Comparison of ENCODE assay signal across 23 mouse cellular contexts in the genomic region with DNA sequence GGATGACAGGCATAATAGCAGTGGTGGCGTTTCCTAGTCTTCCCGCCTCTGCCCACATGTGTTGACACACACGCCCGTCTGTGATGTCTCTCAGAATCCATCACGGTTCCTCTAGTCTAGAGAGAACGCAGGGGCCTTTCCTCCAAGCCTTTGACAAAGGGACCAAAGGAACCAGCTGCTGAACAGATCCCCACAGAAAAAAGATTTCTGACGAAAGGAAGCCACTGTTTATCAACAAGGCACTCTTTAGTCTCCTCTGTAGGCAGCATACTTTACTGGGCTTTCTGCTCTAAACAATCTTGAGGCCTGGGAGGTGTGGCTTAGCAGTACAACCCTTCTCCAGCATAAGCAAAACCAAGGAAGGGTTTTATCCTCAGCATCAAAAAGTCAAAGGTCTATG. TPM values are rescaled to one million over a fixed set of nuclear protein-coding genes. Genes with fewer than 3 reads are reported as not detected.
DNase-seq lines count a peak whose midpoint lies in the region; ATAC-seq and TF ChIP-seq lines count a peak whose summit lies in the region.
"Had no signal": no experiment of that assay in that cellular context is flagged by ENCODE, and none has a peak within 500 bp of the region (broad histone marks: within the 10 kb centered on the region; RNA-seq: fewer than 3 reads in every experiment).

No protein-coding gene starts in this region.

- no peaks in the 10 kb centered on the region for H3K9me3 ChIP-seq in lung, embryonic 14.5 days (ENCODE audit: low read depth, low read length)
- no peaks in the 10 kb centered on the region for H3K9me3 ChIP-seq in lung, postnatal 0 days (ENCODE audit: low read length)
- no peaks in the 10 kb centered on the region for H3K9me3 ChIP-seq in liver, embryonic 11.5 days (ENCODE audit: control insufficient read depth, low read length)
- H3K9me3 ChIP-seq: embryonic facial prominence, embryonic 12.5 days; embryonic facial prominence, embryonic 15.5 days; heart, embryonic 10.5 days; heart, embryonic 13.5 days; hindbrain, embryonic 12.5 days; hindbrain, embryonic 15.5 days had no signal

- H3K4me1 ChIP-seq in lung, embryonic 14.5 days (ENCODE audit: insufficient read depth) = no peaks in the 10 kb centered on the region
- H3K4me1 ChIP-seq in lung, adult 2 months (ENCODE audit: control insufficient read depth, insufficient read depth, low read length) = no peaks in the 10 kb centered on the region
- no peaks in the 10 kb centered on the region for H3K4me1 ChIP-seq in lung, postnatal 0 days (ENCODE audit: insufficient read depth, low read depth, low read length)
- H3K4me1 ChIP-seq in liver, embryonic 11.5 days (replicated peaks; ENCODE audit: control insufficient read depth, insufficient read depth, low read length) = no peaks in the 10 kb centered on the region
- H3K4me1 ChIP-seq: embryonic facial prominence, embryonic 12.5 days; embryonic facial prominence, embryonic 15.5 days; heart, embryonic 13.5 days; hindbrain, embryonic 12.5 days; hindbrain, embryonic 15.5 days had no signal

- H3K36me3 ChIP-seq in lung, embryonic 14.5 days (ENCODE audit: insufficient read depth) = no peaks in the 10 kb centered on the region
- H3K36me3 ChIP-seq in lung, postnatal 0 days (ENCODE audit: insufficient read depth, low read length) = no peaks in the 10 kb centered on the region
- H3K36me3 ChIP-seq in liver, embryonic 11.5 days (ENCODE audit: control insufficient read depth, insufficient read depth, low read length) = no peaks in the 10 kb centered on the region
- H3K36me3 ChIP-seq: embryonic facial prominence, embryonic 12.5 days; embryonic facial prominence, embryonic 15.5 days; heart, embryonic 10.5 days; heart, embryonic 13.5 days; hindbrain, embryonic 12.5 days; hindbrain, embryonic 15.5 days had no signal

- no peak for TF ChIP-seq CTCF in lung, embryonic 14.5 days (IDR thresholded peaks at IDR 0.05; ENCODE audit: low read depth)
- no peak for TF ChIP-seq CTCF in lung, adult 2 months (IDR thresholded peaks at IDR 0.05; ENCODE audit: insufficient read depth, low read length)
- no peak for TF ChIP-seq CTCF in lung, postnatal 0 days (IDR thresholded peaks at IDR 0.05)

- peak; percentile 47; the same call in 1 of the 2 replicates for ATAC-seq in lung, embryonic 14.5 days (ENCODE audit: insufficient read depth)
- ATAC-seq in lung, postnatal 0 days = no peak
- ATAC-seq in liver, embryonic 11.5 days (replicated peaks; ENCODE audit: low FRiP score) = no peak
- ATAC-seq: CD4-positive, CD25-positive, alpha-beta regulatory T cell, adult 4 months; forebrain, embryonic 14.5 days; forebrain, postnatal 0 days had no signal

- no peak overlapping the region for H3K9ac ChIP-seq in lung, embryonic 14.5 days
- no peak overlapping the region for H3K9ac ChIP-seq in lung, postnatal 0 days (replicated peaks; ENCODE audit: low read depth)
- H3K9ac ChIP-seq in liver, embryonic 11.5 days (ENCODE audit: low read depth, low read length) = no peak overlapping the region
- H3K9ac ChIP-seq: embryonic facial prominence, embryonic 12.5 days; embryonic facial prominence, embryonic 15.5 days; forebrain, postnatal 0 days; heart, embryonic 13.5 days; hindbrain, embryonic 12.5 days; hindbrain, embryonic 15.5 days had no signal

- H3K27ac ChIP-seq in lung, embryonic 14.5 days (ENCODE audit: low read depth) = no peak overlapping the region
- H3K27ac ChIP-seq in lung, postnatal 0 days (ENCODE audit: low read length) = no peak overlapping the region
- no peak overlapping the region for H3K27ac ChIP-seq in liver, embryonic 11.5 days (ENCODE audit: low read depth, low read length)
- H3K27ac ChIP-seq: embryonic facial prominence, embryonic 12.5 days; embryonic facial prominence, embryonic 15.5 days; heart, adult 2 months; heart, embryonic 10.5 days; heart, embryonic 13.5 days; hindbrain, embryonic 12.5 days; hindbrain, embryonic 15.5 days had no signal

- DNase-seq in lung, embryonic 14.5 days = peak; percentile 55
- DNase-seq in lung, adult 2 months = no peak
- peak; percentile 21 for DNase-seq in lung, postnatal 0 days (ENCODE audit: low spot score)
- DNase-seq in lung, postnatal 14 days = no peak
- DNase-seq in naive thymus-derived CD4-positive, alpha-beta T cell, adult 2 months (ENCODE audit: low read depth) = peak; percentile 29
- DNase-seq in liver, embryonic 11.5 days (ENCODE audit: low spot score) = no peak
- DNase-seq in frontal cortex, postnatal 10 days (ENCODE audit: low spot score in 2 of 2) = no peak
- DNase-seq: adrenal gland, adult 2 months; cerebellum, adult 11 months; cerebellum, adult 2 months; cerebellum, adult 9-11 months; cerebellum, postnatal 25 days; forebrain, postnatal 0 days; gastrocnemius, postnatal 25 days; heart, adult 2 months had no signal

- H3K4me2 ChIP-seq in lung, embryonic 14.5 days = no peak overlapping the region
- H3K4me2 ChIP-seq in lung, postnatal 0 days (replicated peaks; ENCODE audit: low read depth, low read length) = no peak overlapping the region
- H3K4me2 ChIP-seq in liver, embryonic 11.5 days = no peak overlapping the region
- H3K4me2 ChIP-seq: embryonic facial prominence, embryonic 12.5 days; embryonic facial prominence, embryonic 15.5 days; heart, embryonic 13.5 days; hindbrain, embryonic 12.5 days; hindbrain, embryonic 15.5 days had no signal

- no peak overlapping the region for H3K4me3 ChIP-seq in lung, embryonic 14.5 days (ENCODE audit: low read depth, low read length)
- H3K4me3 ChIP-seq in lung, adult 2 months (replicated peaks; ENCODE audit: extremely low read depth, low read depth, low read length) = no peak overlapping the region
- no peak overlapping the region for H3K4me3 ChIP-seq in lung, postnatal 0 days (ENCODE audit: low read depth, low read length)
- H3K4me3 ChIP-seq in liver, embryonic 11.5 days (ENCODE audit: low read depth, low read length) = no peak overlapping the region
- H3K4me3 ChIP-seq: embryonic facial prominence, embryonic 12.5 days; embryonic facial prominence, embryonic 15.5 days; heart, adult 2 months; heart, embryonic 10.5 days; heart, embryonic 13.5 days; hindbrain, embryonic 12.5 days; hindbrain, embryonic 15.5 days had no signal

- no peaks in the 10 kb centered on the region for H3K27me3 ChIP-seq in lung, embryonic 14.5 days (ENCODE audit: insufficient read depth, low read length)
- no peaks in the 10 kb centered on the region for H3K27me3 ChIP-seq in lung, postnatal 0 days (replicated peaks; ENCODE audit: insufficient read depth, low read length)
- no peaks in the 10 kb centered on the region for H3K27me3 ChIP-seq in liver, embryonic 11.5 days (replicated peaks; ENCODE audit: control insufficient read depth, insufficient read depth, low read length)
- H3K27me3 ChIP-seq: embryonic facial prominence, embryonic 12.5 days; embryonic facial prominence, embryonic 15.5 days; heart, embryonic 13.5 days; hindbrain, embryonic 12.5 days; hindbrain, embryonic 15.5 days had no signal

- TF ChIP-seq EP300 in lung, postnatal 0 days (IDR thresholded peaks at IDR 0.05) = no peak

- no peak for TF ChIP-seq POLR2A in lung, adult 2 months (IDR thresholded peaks at IDR 0.05; ENCODE audit: borderline replicate concordance, extremely low read depth, low read depth, low read length)

- WGBS in lung, embryonic 14.5 days = 51% methylated on average over 7 of the region's 7 CpGs
- 42% methylated on average over 7 of the region's 7 CpGs for WGBS in lung, adult 2 months
- WGBS in lung, postnatal 0 days = 45% methylated on average over 7 of the region's 7 CpGs
- WGBS in liver, embryonic 11.5 days = 79% methylated on average over 7 of the region's 7 CpGs

RNA-seq across cellular contexts. Expression of gene Jmy, which starts 54.3 kb away (rescaled TPM):
- polyA plus RNA-seq in lung, embryonic 14.5 days (2014; fragmentation: Nextera tagmentation; extraction: Ambion mirVana) = 6.6 and 7.9 TPM in 2 replicates
- polyA plus RNA-seq in lung, adult 2 months (2012; rRNA removed) = 7.0 and 10.4 TPM in 2 replicates
- 8.3 and 9.3 TPM in 2 replicates for polyA plus RNA-seq in lung, postnatal 0 days (2015; fragmentation: Nextera tagmentation; extraction: Ambion mirVana)
- polyA plus RNA-seq in liver, embryonic 11.5 days (2014; fragmentation: Nextera tagmentation; extraction: Ambion mirVana) = 2.8 and 3.4 TPM in 2 replicates

Comparison
In these comparisons a context has a peak if more than half of its experiments do, and no peak if none do; other contexts are left out.
1. DNase-seq: peak in lung, embryonic 14.5 days (single experiment), lung, postnatal 0 days (single experiment) and naive thymus-derived CD4-positive, alpha-beta T cell, adult 2 months (single experiment); none in lung, adult 2 months (single experiment), lung, postnatal 14 days (single experiment), liver, embryonic 11.5 days (single experiment) and frontal cortex, postnatal 10 days (0 of 2).